Mouse (Mus musculus): Measurements from ENCODE around the gene Lasp1. TPM values are rescaled to one million over a fixed set of nuclear protein-coding genes. Genes with fewer than 3 reads are reported as not detected.

The Lasp1 gene
- polyA plus RNA-seq, 1 experiment from 2014 or later: 499 TPM

DNA sequence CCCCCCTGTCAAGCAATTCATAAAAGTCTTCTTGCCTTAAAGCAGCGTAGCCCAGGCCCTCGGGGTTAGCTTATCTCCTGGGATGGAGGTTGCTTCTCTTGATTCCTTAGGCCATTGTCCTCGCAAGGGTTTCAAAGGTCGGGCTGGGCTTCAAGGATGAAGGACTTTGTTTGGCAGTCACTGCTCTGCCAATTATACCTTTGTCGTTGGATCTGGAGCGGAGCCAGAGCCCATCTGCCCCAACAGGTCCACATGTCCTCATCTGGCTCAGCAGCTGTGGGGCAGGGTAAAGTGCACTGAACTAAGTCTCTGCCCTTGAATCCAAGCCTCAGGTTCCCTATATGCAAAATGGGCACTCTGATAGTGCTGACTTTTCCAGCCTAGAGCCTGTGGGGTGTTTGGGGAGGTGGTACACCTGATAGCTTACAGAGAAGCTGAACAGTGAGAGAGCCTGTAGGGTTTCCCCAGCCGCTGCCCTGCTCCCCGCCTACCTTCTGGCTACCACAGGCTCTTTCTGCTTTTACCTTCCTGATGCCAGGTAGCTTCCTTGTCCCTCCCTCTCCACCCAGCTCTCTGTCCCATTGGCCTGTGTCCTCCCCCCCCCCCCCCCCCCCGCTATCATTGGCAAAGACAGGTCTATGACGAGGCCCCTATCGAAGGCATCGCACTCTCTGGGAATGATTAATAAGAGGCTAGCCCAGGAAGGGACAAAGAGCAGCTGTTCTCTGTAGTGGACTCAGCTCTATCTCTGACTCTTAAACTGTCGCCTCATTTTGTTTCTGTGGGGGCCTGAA lies 13.0 kb downstream of the Lasp1 start:
- Histone ChIP-seq H3K27ac (no peak overlapping the region), H3K36me3 (ENCODE audit: inconsistent target) (peaks cover 74% of the 10 kb centered on the region; the same call in 1 of the 2 replicates), H3K79me2 (ENCODE audit: inconsistent target) (peaks cover 100% of the 10 kb centered on the region), H3K4me3 (ENCODE audit: inconsistent target) (no peak overlapping the region)
- 89% methylated on average over 8 of the region's 13 CpGs for WGBS (ENCODE audit: missing documents)

DNA sequence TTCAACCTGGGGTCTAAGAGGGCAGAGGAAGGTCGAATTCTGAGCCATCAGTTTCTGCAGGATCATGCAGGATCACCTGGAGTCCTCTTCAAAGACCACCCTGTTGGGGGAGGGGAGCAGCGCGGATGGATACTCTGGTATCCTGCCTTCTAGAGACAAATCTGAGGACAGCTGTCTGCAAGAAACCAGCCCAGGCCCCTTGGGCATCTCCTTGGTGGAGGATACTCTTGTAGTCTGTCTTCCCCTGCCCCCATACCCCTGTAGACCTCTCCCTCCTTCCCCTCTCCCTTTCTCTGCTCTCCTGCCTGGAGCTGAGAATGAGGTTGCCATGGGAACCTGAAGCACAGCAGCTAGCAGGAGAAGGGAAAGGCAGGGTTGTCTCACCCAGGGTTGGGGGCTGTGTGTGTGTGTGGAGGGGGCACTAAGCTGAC lies 13.7 kb downstream of the Lasp1 start:
- WGBS (ENCODE audit: missing documents): 93% methylated on average over 3 of the region's 3 CpGs
- no peak overlapping the region for H3K4me3 ChIP-seq (ENCODE audit: inconsistent target)
- peaks cover 70% of the 10 kb centered on the region; the same call in 1 of the 2 replicates for H3K36me3 ChIP-seq (ENCODE audit: inconsistent target)
- H3K27ac ChIP-seq: no peak overlapping the region
- H3K79me2 ChIP-seq (ENCODE audit: inconsistent target): peaks cover 100% of the 10 kb centered on the region

DNA sequence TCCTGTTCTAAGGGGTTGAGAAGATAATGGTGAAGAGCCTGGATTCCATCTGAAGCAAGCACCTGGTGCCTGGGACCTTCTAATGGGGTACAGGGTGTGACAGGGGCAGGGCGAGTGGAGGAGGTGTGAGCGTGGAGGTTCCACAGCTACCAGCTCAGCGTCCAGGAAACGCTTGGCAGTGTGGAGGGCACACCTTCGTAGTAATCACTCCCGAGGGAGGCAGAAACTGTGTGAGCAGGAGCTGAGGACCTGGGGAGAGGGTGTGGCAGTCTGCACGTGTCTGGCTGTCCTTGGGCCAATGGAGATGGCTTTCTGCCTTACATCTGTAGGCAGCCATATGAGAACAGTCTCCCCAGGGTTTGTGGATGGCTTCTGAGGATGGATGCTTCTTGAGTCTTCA lies 14.3 kb downstream of the Lasp1 start:
- peaks cover 68% of the 10 kb centered on the region; the same call in 1 of the 2 replicates for H3K36me3 ChIP-seq (ENCODE audit: inconsistent target)
- peaks cover 100% of the 10 kb centered on the region for H3K79me2 ChIP-seq (ENCODE audit: inconsistent target)
- no peak overlapping the region for H3K27ac ChIP-seq
- 90% methylated on average over 7 of the region's 7 CpGs for WGBS (ENCODE audit: missing documents)
- no peak overlapping the region for H3K4me3 ChIP-seq (ENCODE audit: inconsistent target)

DNA sequence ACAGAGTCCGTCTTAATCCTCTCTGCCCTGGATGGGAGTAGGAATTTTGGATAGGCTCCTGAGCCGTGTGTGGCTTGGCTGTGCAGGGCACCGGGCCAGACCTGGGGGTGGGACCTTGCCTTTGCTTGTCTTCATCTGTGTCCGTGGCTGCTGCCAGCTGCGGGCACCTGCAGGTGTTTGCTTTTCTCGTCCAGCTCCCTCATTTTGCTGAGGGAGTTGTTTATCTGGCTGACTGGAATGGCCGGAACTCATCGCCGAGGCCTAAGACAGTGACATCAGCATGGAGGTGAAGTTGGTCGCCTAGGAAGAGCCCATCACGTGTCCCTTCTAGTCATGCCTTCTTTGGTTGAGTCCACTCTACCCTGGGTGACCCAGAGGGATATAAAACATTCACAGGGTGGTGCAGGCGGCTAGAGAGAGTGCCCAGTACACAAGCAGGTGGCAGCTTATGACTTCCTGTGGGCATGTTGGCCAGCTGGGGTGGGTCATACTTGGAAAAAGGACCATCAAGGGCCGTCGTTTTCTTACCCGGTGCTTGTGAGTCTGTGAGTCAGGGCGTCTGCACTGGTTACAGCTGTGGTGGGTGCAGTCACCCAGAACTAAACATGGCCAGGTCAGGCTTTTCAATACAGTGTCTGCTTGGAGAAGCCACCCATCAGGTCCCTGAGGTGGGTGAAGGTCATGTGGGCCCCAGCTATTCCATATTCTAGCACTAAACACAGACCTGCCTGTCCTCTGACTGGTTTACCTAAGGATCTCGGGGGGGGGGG lies 15.1 kb downstream of the Lasp1 start:
- H3K36me3 ChIP-seq (ENCODE audit: inconsistent target): peaks cover 60% of the 10 kb centered on the region; the same call in 1 of the 2 replicates
- 93% methylated on average over 17 of the region's 17 CpGs for WGBS (ENCODE audit: missing documents)

DNA sequence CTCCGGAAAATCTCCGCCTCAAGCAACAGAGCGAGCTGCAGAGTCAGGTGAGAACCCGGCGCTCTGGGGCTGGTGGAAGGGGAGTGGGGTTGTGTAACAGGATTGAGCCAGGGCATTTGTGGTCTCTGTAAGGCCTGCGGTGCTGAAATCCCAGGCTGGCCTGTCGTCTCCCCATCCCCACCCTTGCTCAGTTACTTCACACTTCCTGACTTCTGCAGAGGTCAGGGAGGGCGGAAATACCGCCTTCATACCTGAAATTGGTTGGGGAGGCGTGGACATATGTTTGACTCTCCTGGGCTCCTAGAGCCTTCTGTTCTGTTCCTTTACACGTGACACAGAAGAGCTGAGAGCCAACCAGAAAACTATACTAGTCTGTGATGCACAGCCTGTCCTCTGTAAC lies 16.9 kb downstream of the Lasp1 start:
- peaks cover 55% of the 10 kb centered on the region; the same call in 1 of the 2 replicates for H3K36me3 ChIP-seq (ENCODE audit: inconsistent target)
- 45% methylated on average over 11 of the region's 11 CpGs for WGBS (ENCODE audit: missing documents)
- H3K27ac ChIP-seq: no peak overlapping the region
- H3K4me3 ChIP-seq (ENCODE audit: inconsistent target): no peak overlapping the region
- H3K79me2 ChIP-seq (ENCODE audit: inconsistent target): peaks cover 100% of the 10 kb centered on the region

More for the DNA sequence above, 15.1 kb downstream of the Lasp1 start:
- Histone ChIP-seq H3K4me3 (ENCODE audit: inconsistent target) (no peak overlapping the region), H3K79me2 (ENCODE audit: inconsistent target) (peaks cover 100% of the 10 kb centered on the region), H3K27ac (no peak overlapping the region)

GRCm38 (mm10) chr11:97816176-97816575 lies 17.4 kb downstream of the Lasp1 start:
- Histone ChIP-seq H3K36me3 (ENCODE audit: inconsistent target) (peaks cover 50% of the 10 kb centered on the region; the same call in 1 of the 2 replicates), H3K4me3 (ENCODE audit: inconsistent target) (no peak overlapping the region), H3K79me2 (ENCODE audit: inconsistent target) (peaks cover 100% of the 10 kb centered on the region), H3K27ac (no peak overlapping the region)
- 88% methylated on average over 4 of the region's 5 CpGs for WGBS (ENCODE audit: missing documents)

DNA sequence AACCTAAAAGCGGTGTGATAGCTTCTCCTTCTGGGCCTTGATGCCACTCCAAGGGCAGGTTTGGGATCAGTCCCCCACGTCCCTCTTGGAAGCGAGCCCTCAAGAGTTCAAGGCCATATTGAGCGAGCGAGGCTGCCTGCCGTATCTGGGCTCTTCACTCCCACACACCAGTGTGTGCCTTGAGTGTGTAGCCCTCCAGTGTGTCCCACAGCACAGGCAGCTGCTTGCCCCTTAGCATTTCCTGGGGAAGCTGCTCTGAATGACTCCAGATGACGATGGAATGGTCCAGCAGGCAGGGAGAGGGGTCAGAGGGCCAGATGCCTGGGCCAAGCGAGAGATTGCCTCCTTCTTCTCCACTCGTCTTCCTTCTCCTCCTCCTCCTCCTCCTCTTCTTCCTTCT lies 18.1 kb downstream of the Lasp1 start:
- Histone ChIP-seq H3K27ac (peak overlapping the region; percentile 35), H3K4me3 (ENCODE audit: inconsistent target) (no peak overlapping the region), H3K36me3 (ENCODE audit: inconsistent target) (peaks cover 43% of the 10 kb centered on the region; the same call in 1 of the 2 replicates), H3K79me2 (ENCODE audit: inconsistent target) (peaks cover 100% of the 10 kb centered on the region)
- WGBS (ENCODE audit: missing documents): 89% methylated on average over 9 of the region's 9 CpGs

GRCm38 (mm10) chr11:97817379-97817778 lies 18.6 kb downstream of the Lasp1 start:
- Histone ChIP-seq H3K27ac (peak overlapping the region; percentile 35), H3K36me3 (ENCODE audit: inconsistent target) (peaks cover 39% of the 10 kb centered on the region; the same call in 1 of the 2 replicates), H3K4me3 (ENCODE audit: inconsistent target) (no peak overlapping the region), H3K79me2 (ENCODE audit: inconsistent target) (peaks cover 100% of the 10 kb centered on the region)
- WGBS (ENCODE audit: missing documents): 37% methylated on average over 5 of the region's 5 CpGs

- Histone ChIP-seq H3K4me3 (ENCODE audit: inconsistent target) (no peak overlapping the region), H3K36me3 (ENCODE audit: inconsistent target) (peaks cover 39% of the 10 kb centered on the region; the same call in 1 of the 2 replicates), H3K27ac (peak overlapping the region; percentile 35), H3K79me2 (ENCODE audit: inconsistent target) (peaks cover 100% of the 10 kb centered on the region)
- WGBS (ENCODE audit: missing documents): 89% methylated on average over 6 of the region's 6 CpGs
Observed at GRCm38 (mm10) chr11:97818003-97818402, 19.2 kb downstream of the Lasp1 start.

DNA sequence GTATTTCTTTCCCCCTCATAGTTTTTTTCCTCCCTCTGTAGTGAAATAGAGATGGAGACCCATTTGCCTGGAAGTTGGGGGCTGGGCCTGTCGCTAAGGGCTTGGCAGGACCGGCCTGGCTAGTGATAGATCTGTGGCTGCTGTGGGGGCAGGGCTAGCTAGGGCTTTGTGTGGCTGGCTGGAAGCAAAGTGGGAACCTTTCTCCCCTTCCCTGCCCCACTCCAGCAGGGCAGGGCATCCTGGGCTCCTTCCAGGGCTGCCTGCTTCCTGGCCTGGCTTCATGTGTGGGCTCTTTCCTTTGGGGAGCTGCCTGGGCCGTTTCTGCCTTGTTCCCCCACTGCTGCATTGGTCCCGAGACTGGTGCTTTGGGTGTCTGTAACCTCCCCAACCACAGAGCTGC lies 19.8 kb downstream of the Lasp1 start:
- Histone ChIP-seq H3K27ac (0 out of 2 replicates have a peak overlapping the region, but pooled peaks have one; percentile 15), H3K79me2 (ENCODE audit: inconsistent target) (peaks cover 100% of the 10 kb centered on the region), H3K36me3 (ENCODE audit: inconsistent target) (peaks cover 37% of the 10 kb centered on the region; the same call in 1 of the 2 replicates), H3K4me3 (ENCODE audit: inconsistent target) (no peak overlapping the region)
- WGBS (ENCODE audit: missing documents): 63% methylated on average over 4 of the region's 4 CpGs

GRCm38 (mm10) chr11:97819102-97819501 lies 20.3 kb downstream of the Lasp1 start:
- WGBS (ENCODE audit: missing documents): 90% methylated on average over 3 of the region's 4 CpGs

GRCm38 (mm10) chr11:97819923-97820322 lies 21.1 kb downstream of the Lasp1 start:
- H3K27ac ChIP-seq: peak overlapping the region; percentile 60
- 57% methylated on average over 5 of the region's 5 CpGs for whole genome bisulfite sequencing (ENCODE audit: missing documents)
- H3K4me3 ChIP-seq (ENCODE audit: inconsistent target): no peak overlapping the region
- peaks cover 25% of the 10 kb centered on the region; the same call in 1 of the 2 replicates for H3K36me3 ChIP-seq (ENCODE audit: inconsistent target)
- H3K79me2 ChIP-seq (ENCODE audit: inconsistent target): peaks cover 100% of the 10 kb centered on the region

More at GRCm38 (mm10) chr11:97819102-97819501, 20.3 kb downstream of the Lasp1 start:
- H3K36me3 ChIP-seq (ENCODE audit: inconsistent target): peaks cover 32% of the 10 kb centered on the region; the same call in 1 of the 2 replicates
- H3K4me3 ChIP-seq (ENCODE audit: inconsistent target): no peak overlapping the region
- peaks cover 100% of the 10 kb centered on the region for H3K79me2 ChIP-seq (ENCODE audit: inconsistent target)
- peak overlapping the region; percentile 60; the same call in 1 of the 2 replicates for H3K27ac ChIP-seq

DNA sequence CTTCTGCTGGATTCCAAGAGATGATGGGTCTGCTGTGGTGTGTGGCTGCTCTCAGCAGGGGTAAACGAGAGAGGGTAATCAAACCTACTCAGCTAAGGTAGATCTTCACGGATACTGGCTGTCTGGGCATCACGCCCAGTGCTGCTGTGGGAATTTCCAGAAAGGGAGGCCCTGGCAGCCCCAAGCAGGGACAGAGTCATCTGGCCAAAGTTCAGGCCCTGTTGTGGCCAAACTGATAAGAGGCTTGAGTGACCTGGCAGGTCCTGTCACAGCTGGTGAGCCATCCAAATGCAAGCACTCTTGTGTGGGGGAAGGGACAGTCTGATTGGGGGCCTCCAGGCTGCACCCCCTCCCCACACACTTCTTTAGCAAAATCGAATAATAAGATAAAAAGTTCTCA lies 22.0 kb downstream of the Lasp1 start:
- 96% methylated on average over 4 of the region's 4 CpGs for WGBS (ENCODE audit: missing documents)
- Histone ChIP-seq H3K27ac (peak overlapping the region; percentile 60), H3K79me2 (ENCODE audit: inconsistent target) (peaks cover 100% of the 10 kb centered on the region), H3K36me3 (ENCODE audit: inconsistent target) (peaks cover 16% of the 10 kb centered on the region; the same call in 1 of the 2 replicates), H3K4me3 (ENCODE audit: inconsistent target) (no peak overlapping the region)

GRCm38 (mm10) chr11:97821401-97822064 lies 22.7 kb downstream of the Lasp1 start:
- Histone ChIP-seq H3K4me3 (ENCODE audit: inconsistent target) (no peak overlapping the region), H3K27ac (peak overlapping the region; percentile 60), H3K79me2 (ENCODE audit: inconsistent target) (peaks cover 100% of the 10 kb centered on the region), H3K36me3 (ENCODE audit: inconsistent target) (peaks cover 9% of the 10 kb centered on the region; the same call in 1 of the 2 replicates)
- 80% methylated on average over 8 of the region's 8 CpGs for WGBS (ENCODE audit: missing documents)

Measured in macrophage (primary cell).